ENCODE assay signal across 8 mouse cellular contexts in the genomic region with DNA sequence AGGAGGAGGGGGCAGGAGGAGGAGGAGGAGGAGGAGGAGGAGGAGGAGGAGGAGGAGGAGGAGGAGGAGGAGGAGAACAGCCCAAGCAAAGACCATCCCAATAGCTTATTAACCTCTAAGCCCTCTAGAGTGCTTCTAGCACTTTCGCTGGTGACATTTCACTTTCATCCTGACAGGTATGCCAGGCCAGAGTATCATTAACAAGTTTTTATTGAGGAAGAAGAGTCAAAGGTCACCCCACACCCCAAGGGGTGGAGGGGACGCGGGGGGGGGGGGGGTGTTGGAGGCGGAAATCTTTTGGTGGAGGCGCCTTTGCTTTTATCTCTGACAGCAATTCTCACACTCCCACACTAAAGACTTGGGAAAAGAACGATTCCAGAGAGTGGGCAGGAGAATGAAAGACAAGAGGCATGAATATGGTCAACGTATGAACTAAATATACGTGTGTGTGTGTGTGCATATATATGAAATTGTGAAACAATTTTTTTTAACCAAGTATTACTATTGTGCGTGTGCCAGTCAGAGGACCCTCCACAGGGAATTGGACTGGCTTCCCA. TPM values are rescaled to one million over a fixed set of nuclear protein-coding genes. Genes with fewer than 3 reads are reported as not detected.
DNase-seq lines count a peak whose midpoint lies in the region; ATAC-seq and TF ChIP-seq lines count a peak whose summit lies in the region.

No protein-coding gene starts in this region.

- WGBS in heart, embryonic 14.5 days: 53% methylated on average over 9 of the region's 9 CpGs
- 51% methylated on average over 9 of the region's 9 CpGs for WGBS in hindbrain, embryonic 11.5 days
- WGBS in midbrain, embryonic 10.5 days: 55% methylated on average over 9 of the region's 9 CpGs

- no peak for TF ChIP-seq CTCF in cortical plate, adult 2 months (IDR thresholded peaks at IDR 0.05; ENCODE audit: extremely low read depth, insufficient read depth, low read length)

- no peaks in the 10 kb centered on the region for H3K9me3 ChIP-seq in heart, embryonic 14.5 days (ENCODE audit: control insufficient read depth, low read length)
- H3K9me3 ChIP-seq in hindbrain, embryonic 11.5 days (ENCODE audit: control insufficient read depth, low read length): no peaks in the 10 kb centered on the region
- no peaks in the 10 kb centered on the region for H3K9me3 ChIP-seq in midbrain, embryonic 10.5 days (replicated peaks)

- intact Hi-C loops in heart, postnatal 36 days (cut with DNase I): no loop called here

- H3K4me1 ChIP-seq in heart, embryonic 14.5 days (ENCODE audit: control insufficient read depth in 2 of 2, insufficient read depth in 2 of 2, low read length in 2 of 2): no peaks in the 10 kb centered on the region
- H3K4me1 ChIP-seq in cortical plate, adult 2 months (ENCODE audit: control insufficient read depth, insufficient read depth, low read length): no peaks in the 10 kb centered on the region
- H3K4me1 ChIP-seq in hindbrain, embryonic 11.5 days (replicated peaks; ENCODE audit: control insufficient read depth, insufficient read depth, low read length): peaks cover 4% of the 10 kb centered on the region; the same call in 1 of the 2 replicates
- H3K4me1 ChIP-seq in midbrain, embryonic 10.5 days: peaks cover 17% of the 10 kb centered on the region

- ATAC-seq in heart, embryonic 14.5 days (ENCODE audit: insufficient number of reproducible peaks, insufficient read depth, low FRiP score, low read depth): no peak
- 0 out of 2 replicates have a peak, but pooled peaks have one; percentile 12 for ATAC-seq in hindbrain, embryonic 11.5 days (ENCODE audit: low FRiP score)
- ATAC-seq in monocyte, adult 5-6 weeks (replicated peaks; ENCODE audit: insufficient number of reproducible peaks, low FRiP score, low TSS enrichment, poor library complexity, severe bottlenecking): no peak
- no peak for ATAC-seq in megakaryocyte progenitor cell, adult 5-6 weeks (replicated peaks; ENCODE audit: poor library complexity)
- ATAC-seq in erythroid progenitor cell, adult 5-6 weeks (replicated peaks; ENCODE audit: low FRiP score, poor library complexity, severe bottlenecking): no peak

- peak overlapping the region; percentile 88 for H3K4me2 ChIP-seq in heart, embryonic 14.5 days (ENCODE audit: low read length)
- H3K4me2 ChIP-seq in hindbrain, embryonic 11.5 days (replicated peaks; ENCODE audit: low read depth, low read length): peak overlapping the region; percentile 82; the same call in 1 of the 2 replicates

- DNase-seq in heart, postnatal 36 days: no peak
- DNase-seq in hindbrain, embryonic 11.5 days (ENCODE audit: low spot score): no peak
- DNase-seq in midbrain, embryonic 10.5 days (ENCODE audit: low spot score): no peak

- no peak for TF ChIP-seq POLR2A in cortical plate, adult 2 months (IDR thresholded peaks at IDR 0.05; ENCODE audit: extremely low read depth, insufficient read depth, low read length)

- H3K36me3 ChIP-seq in heart, embryonic 14.5 days (ENCODE audit: control insufficient read depth, insufficient read depth, low read length): no peaks in the 10 kb centered on the region
- H3K36me3 ChIP-seq in hindbrain, embryonic 11.5 days (ENCODE audit: control insufficient read depth, insufficient read depth, low read length): no peaks in the 10 kb centered on the region
- H3K36me3 ChIP-seq in midbrain, embryonic 10.5 days: no peaks in the 10 kb centered on the region

- peak overlapping the region; percentile 88; the same call in 1 of the 2 replicates for H3K9ac ChIP-seq in heart, embryonic 14.5 days (ENCODE audit: low read length)
- no peak overlapping the region for H3K9ac ChIP-seq in hindbrain, embryonic 11.5 days (ENCODE audit: low read depth, low read length)

- H3K4me3 ChIP-seq in heart, embryonic 14.5 days (ENCODE audit: control insufficient read depth in 1 of 2, insufficient read depth in 1 of 2, low read depth in 1 of 2, low read length in 2 of 2): peak overlapping the region in 1 of 2 experiments; percentile 73; a peak in 2 of 4 replicates
- H3K4me3 ChIP-seq in cortical plate, adult 2 months (ENCODE audit: insufficient read depth, low read length): peak overlapping the region; percentile 34; the same call in 1 of the 2 replicates
- peak overlapping the region; percentile 56; the same call in 1 of the 2 replicates for H3K4me3 ChIP-seq in hindbrain, embryonic 11.5 days (ENCODE audit: low read depth, low read length)
- peak overlapping the region; percentile 74 for H3K4me3 ChIP-seq in midbrain, embryonic 10.5 days

- H3K27ac ChIP-seq in heart, embryonic 14.5 days (replicated peaks in 1 of 2; ENCODE audit: control insufficient read depth in 1 of 2, insufficient read depth in 1 of 2, low read depth in 2 of 2, low read length in 2 of 2): no peak overlapping the region
- no peak overlapping the region for H3K27ac ChIP-seq in cortical plate, adult 2 months (ENCODE audit: insufficient read depth, low read length)
- H3K27ac ChIP-seq in hindbrain, embryonic 11.5 days (ENCODE audit: low read depth, low read length): no peak overlapping the region
- no peak overlapping the region for H3K27ac ChIP-seq in midbrain, embryonic 10.5 days (replicated peaks)

- H3K27me3 ChIP-seq in heart, embryonic 14.5 days (ENCODE audit: control insufficient read depth, insufficient read depth, low read length): no peaks in the 10 kb centered on the region
- H3K27me3 ChIP-seq in hindbrain, embryonic 11.5 days (ENCODE audit: control insufficient read depth, insufficient read depth, low read length): no peaks in the 10 kb centered on the region
- H3K27me3 ChIP-seq in midbrain, embryonic 10.5 days (ENCODE audit: low read depth, poor library complexity, severe bottlenecking): peaks cover 37% of the 10 kb centered on the region

RNA-seq across cellular contexts. Expression of a gene that starts 43.7 kb away (rescaled TPM):
- 268 and 299 TPM in 2 replicates for polyA plus RNA-seq in heart, embryonic 14.5 days (2014; fragmentation: Nextera tagmentation; extraction: Ambion mirVana)
- 100 to 1,000 TPM; 105 to 109 TPM for total RNA-seq in heart, postnatal 36 days (2021)
- 62.8 and 63.5 TPM in 2 replicates for polyA plus RNA-seq in cortical plate, adult 2 months (2012; rRNA removed)
- polyA plus RNA-seq in hindbrain, embryonic 11.5 days (2014; fragmentation: Nextera tagmentation; extraction: Ambion mirVana): 111 and 123 TPM in 2 replicates
- polyA plus RNA-seq in midbrain, embryonic 10.5 days (2016; fragmentation: Nextera tagmentation; extraction: Ambion mirVana): 96.1 and 103 TPM in 2 replicates
- 99.3 to 162 TPM (median 133 TPM) in 3 replicates for total RNA-seq in monocyte, adult 5-6 weeks (2017)
- total RNA-seq in megakaryocyte progenitor cell, adult 5-6 weeks (2015): 153 and 181 TPM in 2 replicates
- total RNA-seq in megakaryocyte progenitor cell, adult 5-6 weeks (2017): 153 and 163 TPM in 2 replicates
- 148 and 178 TPM in 2 replicates for total RNA-seq in erythroid progenitor cell, adult 5-6 weeks (2015; ENCODE audit: low replicate concordance)
- 230 and 253 TPM in 2 replicates for total RNA-seq in erythroid progenitor cell, adult 5-6 weeks (2017; ENCODE audit: low replicate concordance)
